Mouse (Mus musculus) ES-E14 (cell line): Measurements from ENCODE around the gene St3gal5. TPM values are rescaled to one million over a fixed set of nuclear protein-coding genes. Genes with fewer than 3 reads are reported as not detected.

Source experiments
- DNase-seq: peaks from one replicate; pipeline ENCODE4 v3.0.0-alpha.2; 2013; ENCODE audit warnings: low read depth, low spot score
- H3K27ac ChIP-seq: 2 replicates; pipeline ENCODE4 v1.5.1; 2012; ENCODE audit warnings: low read depth, mild to moderate bottlenecking, low read length, moderate library complexity, mixed read lengths; ENCODE audit not compliant: poor library complexity, insufficient read depth, severe bottlenecking
- H3K36me3 ChIP-seq: 2 replicates; pipeline ENCODE4 v1.6.1; 2012; ENCODE audit warnings: mild to moderate bottlenecking, low read length, moderate library complexity, mixed read lengths; ENCODE audit not compliant: control insufficient read depth, poor library complexity, insufficient read depth, severe bottlenecking
- H3K4me1 ChIP-seq, 2 experiments: fragments of 150-350 bp in 1 of 2; sonication (generic) in 1 of 2; 2 replicates each; pipeline ENCODE4 v1.6.1; 2012; ENCODE audit warnings: low read length in 2 of 2, mild to moderate bottlenecking in 1 of 2, mixed read lengths in 1 of 2; ENCODE audit not compliant: control insufficient read depth in 2 of 2, insufficient read depth in 2 of 2, poor library complexity in 1 of 2
- H3K4me3 ChIP-seq, 2 experiments: fragments of 150-350 bp in 1 of 2; sonication (generic) in 1 of 2; 2 replicates each; pipeline ENCODE4 v1.5.1; 2012; ENCODE audit warnings: low read length in 2 of 2, low read depth in 1 of 2, mild to moderate bottlenecking in 1 of 2, mixed read lengths in 1 of 2; ENCODE audit not compliant: insufficient read depth in 1 of 2, poor library complexity in 1 of 2, severe bottlenecking in 1 of 2
- H3K9ac ChIP-seq: 2 replicates; pipeline ENCODE4 v1.6.1; 2012; ENCODE audit warnings: low read depth, mild to moderate bottlenecking, low read length, mixed read lengths; ENCODE audit not compliant: poor library complexity, insufficient read depth, severe bottlenecking
- H3K9me3 ChIP-seq: fragments of 150-350 bp; sonication (generic); 2 replicates; pipeline ENCODE4 v1.6.1; 2012; ENCODE audit warnings: low read depth, mild to moderate bottlenecking, low read length; ENCODE audit not compliant: control insufficient read depth, insufficient read depth
- CHD2 ChIP-seq: IDR thresholded peaks from 2 replicates; pipeline ENCODE4 v1.6.1; 2014; ENCODE audit warnings: mild to moderate bottlenecking, low read depth, low read length, inconsistent platforms
- HCFC1 ChIP-seq: IDR thresholded peaks from 2 replicates; pipeline ENCODE4 v1.6.1; 2012; ENCODE audit warnings: low read length, inconsistent platforms, borderline replicate concordance; ENCODE audit not compliant: insufficient read depth
- MAFK ChIP-seq: IDR thresholded peaks from 2 replicates; pipeline ENCODE4 v1.6.1; 2014; ENCODE audit warnings: mild to moderate bottlenecking, low read depth, low read length, inconsistent platforms; ENCODE audit not compliant: insufficient read depth
- ZC3H11A ChIP-seq: IDR thresholded peaks from 2 replicates; pipeline ENCODE4 v1.6.1; 2012; ENCODE audit warnings: low read depth, mild to moderate bottlenecking, inconsistent platforms, low read length, borderline replicate concordance
- ZNF384 ChIP-seq: IDR thresholded peaks from 2 replicates; pipeline ENCODE4 v1.6.1; 2012; ENCODE audit warnings: low read depth, low read length, inconsistent platforms
- in situ Hi-C, 2 experiments: fragments of 600-800 bp; cut with MboI; formaldehyde crosslinking; loops; one replicate each; pipeline ENCODE4 v1.15.1; 2025; ENCODE audit warnings: low sequenced_read_pairs in 2 of 2, inconsistent platforms in 1 of 2; ENCODE audit not compliant: unreplicated experiment in 2 of 2
- total RNA-seq: library from RNA; depleted of rRNA; stranded (reverse); fragments of 300-350 nt; gene quantifications from 2 replicates; pipeline ENCODE4 v1.2.3, GENCODE M21; 2012

Gene St3gal5
- total RNA-seq, 1 experiment, result 13.3 TPM

GRCm38 (mm10) chr6:72104534-72104933, 7.1 kb downstream of the St3gal5 start:
- TF ChIP-seq HCFC1 (no peak), MAFK (no peak), ZNF384 (no peak), ZC3H11A (no peak), CHD2 (no peak)
- DNase-seq, result no peak
- H3K4me3 ChIP-seq, result no peak overlapping the region
- no peaks in the 10 kb centered on the region for H3K36me3 ChIP-seq
- no peaks in the 10 kb centered on the region for H3K9me3 ChIP-seq
- no peaks in the 10 kb centered on the region for H3K4me1 ChIP-seq
- H3K9ac ChIP-seq, result no peak overlapping the region
- H3K27ac ChIP-seq, result no peak overlapping the region
- in situ Hi-C loops, result no loop called here

- H3K4me3 ChIP-seq, result no peak overlapping the region
- H3K9ac ChIP-seq, result no peak overlapping the region
- H3K4me1 ChIP-seq, result no peaks in the 10 kb centered on the region
- no peak for TF ChIP-seq CHD2
- TF ChIP-seq ZNF384, result no peak
- no peak for TF ChIP-seq ZC3H11A
- TF ChIP-seq MAFK, result no peak
- no peak for TF ChIP-seq HCFC1
- no peak for DNase-seq
- H3K27ac ChIP-seq, result no peak overlapping the region
- in situ Hi-C loops, result no loop called here
- no peaks in the 10 kb centered on the region for H3K9me3 ChIP-seq
- H3K36me3 ChIP-seq, result no peaks in the 10 kb centered on the region
These were observed 11.8 kb downstream of the St3gal5 start for GRCm38 (mm10) chr6:72108941-72109892.

- no peak overlapping the region for H3K9ac ChIP-seq
- no peak for DNase-seq
- no peaks in the 10 kb centered on the region for H3K4me1 ChIP-seq
- H3K4me3 ChIP-seq, result no peak overlapping the region
- in situ Hi-C loops, result no loop called here
- no peak overlapping the region for H3K27ac ChIP-seq
- no peaks in the 10 kb centered on the region for H3K36me3 ChIP-seq
- H3K9me3 ChIP-seq, result no peaks in the 10 kb centered on the region
- TF ChIP-seq HCFC1 (no peak), ZC3H11A (no peak), CHD2 (no peak), MAFK (no peak), ZNF384 (no peak)
These were observed 13.2 kb downstream of the St3gal5 start for GRCm38 (mm10) chr6:72110577-72110976.

GRCm38 (mm10) chr6:72112575-72112974, 15.2 kb downstream of the St3gal5 start:
- Histone ChIP-seq H3K4me1 (no peaks in the 10 kb centered on the region), H3K9me3 (no peaks in the 10 kb centered on the region), H3K27ac (no peak overlapping the region), H3K4me3 (no peak overlapping the region), H3K36me3 (no peaks in the 10 kb centered on the region), H3K9ac (no peak overlapping the region)
- no peak for DNase-seq
- TF ChIP-seq MAFK (no peak), ZNF384 (no peak), HCFC1 (no peak), ZC3H11A (no peak), CHD2 (no peak)
- in situ Hi-C loops, result no loop called here
